Mouse (Mus musculus) spleen, adult 2 months (tissue): Measurements from ENCODE around the gene Defb33. TPM values are rescaled to one million over a fixed set of nuclear protein-coding genes. Genes with fewer than 3 reads are reported as not detected.

Experiments used
- DNase-seq, 2 experiments: peaks; one replicate each; pipeline versions ENCODE4 v3.0.0 to v3.0.0-alpha.2; 2012 to 2021; ENCODE audit warnings: low spot score in 2 of 2, low read depth in 1 of 2
- H3K27ac ChIP-seq: fragments of 200-500 bp; 2 replicates; pipeline ENCODE4 v1.5.1; 2012; ENCODE audit warnings: low read length, inconsistent platforms; ENCODE audit not compliant: insufficient read depth
- H3K27me3 ChIP-seq: fragments of 200-500 bp; 2 replicates; pipeline ENCODE4 v1.6.1; 2012; ENCODE audit warnings: mild to moderate bottlenecking, moderate library complexity, low read length, inconsistent platforms; ENCODE audit not compliant: control insufficient read depth, insufficient read depth
- H3K36me3 ChIP-seq: fragments of 200-500 bp; 2 replicates; pipeline ENCODE4 v1.6.1; 2012; ENCODE audit warnings: mild to moderate bottlenecking, low read length, inconsistent platforms; ENCODE audit not compliant: control insufficient read depth, insufficient read depth
- H3K4me1 ChIP-seq: fragments of 200-500 bp; 2 replicates; pipeline ENCODE4 v1.6.1; 2011; ENCODE audit warnings: inconsistent platforms; ENCODE audit not compliant: control insufficient read depth, insufficient read depth, insufficient read length
- H3K4me3 ChIP-seq: fragments of 200-500 bp; 2 replicates; pipeline ENCODE4 v1.5.1; 2011; ENCODE audit warnings: mild to moderate bottlenecking, inconsistent platforms; ENCODE audit not compliant: insufficient read depth, insufficient read length; ENCODE audit errors: extremely low read depth
- CTCF ChIP-seq: fragments of 200-500 bp; IDR thresholded peaks from 2 replicates; pipeline ENCODE4 v1.5.1; 2011; ENCODE audit warnings: mild to moderate bottlenecking, inconsistent platforms; ENCODE audit not compliant: insufficient read depth, insufficient read length, insufficient replicate concordance; ENCODE audit errors: extremely low read depth
- POLR2A ChIP-seq: fragments of 200-500 bp; IDR thresholded peaks from 2 replicates; pipeline ENCODE4 v1.6.1; 2011; ENCODE audit warnings: low read depth, low read length, inconsistent platforms
- WGBS: fragments of 180-500 bp; shearing (Covaris S2); methylation state at CpG from one replicate; pipeline ENCODE4 v1.1.7; 2018; 5-methylcytosine and 5-hydroxymethylcytosine counted together
- polyA plus RNA-seq: library from polyadenylated mRNA; depleted of rRNA; stranded (reverse); fragments of >200 nt; gene quantifications from 2 replicates; pipeline ENCODE4 v1.2.3, GENCODE M21; 2012; rRNA removed

Defb33 gene
- polyA plus RNA-seq, 1 experiment, result not detected

DNA sequence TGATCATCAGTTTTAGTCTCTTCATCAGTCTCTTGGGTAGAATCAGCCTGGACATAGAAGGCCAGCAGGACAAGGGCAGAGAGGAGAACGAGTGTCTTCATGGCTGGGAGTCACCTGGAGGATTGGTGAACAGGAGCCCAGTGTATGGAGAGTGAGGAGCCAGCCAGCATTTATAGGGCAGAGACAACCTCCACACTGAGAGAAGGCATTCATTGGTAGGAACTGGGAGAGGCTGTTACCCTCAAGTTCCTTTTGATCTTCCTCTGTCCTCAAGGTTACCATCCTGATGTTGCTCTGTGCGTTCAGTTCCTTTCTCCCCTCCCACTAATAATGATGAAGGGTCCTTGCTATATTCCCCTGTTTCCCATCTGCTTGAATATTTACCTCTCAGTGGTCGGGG lies 52.1 kb downstream of the Defb33 start, which contains the start of gene AY761185:
AY761185 (minus strand) TSS at position 101 of the 400 bp plus-strand sequence.
- WGBS, result 76% methylated on average over 3 of the region's 3 CpGs
- TF ChIP-seq CTCF (no peak), POLR2A (no peak)

More for the DNA sequence above, 52.1 kb downstream of the Defb33 start, which contains the start of gene AY761185:
- H3K4me3 ChIP-seq, result no peak within 1 kb of the TSS
- H3K36me3 ChIP-seq, result no peaks in the 10 kb centered on the region
- H3K27me3 ChIP-seq, result no peaks in the 10 kb centered on the region
- H3K27ac ChIP-seq, result no peak within 1 kb of the TSS
- no peak for DNase-seq
- no peaks in the 10 kb centered on the region for H3K4me1 ChIP-seq

Other genes starting within 250 kb of the Defb33 start
- gene Gm15056, start 10.0 kb downstream of the Defb33 start, polyA plus RNA-seq, result 0.48 and 0.96 TPM in 2 replicates
- not detected in 2 replicates for gene Gm6040, start 29.4 kb downstream of the Defb33 start, polyA plus RNA-seq
- not detected in 2 replicates for gene AY761185, start 52.0 kb downstream of the Defb33 start, polyA plus RNA-seq
- not detected in 2 replicates for gene Defa21, start 132.9 kb downstream of the Defb33 start, polyA plus RNA-seq
- not detected in 2 replicates for gene Defa23, start 162.4 kb downstream of the Defb33 start, polyA plus RNA-seq
- not detected in 2 replicates for gene Defa35, start 172.4 kb downstream of the Defb33 start, polyA plus RNA-seq
- not detected in 2 replicates for gene Defa25, start 191.8 kb downstream of the Defb33 start, polyA plus RNA-seq
- gene Gm14851, start 203.4 kb downstream of the Defb33 start, polyA plus RNA-seq, result not detected in 2 replicates
- gene Defa30, start 242.0 kb downstream of the Defb33 start, polyA plus RNA-seq, result not detected in 2 replicates